Mouse (Mus musculus) neural tube, embryonic 11.5 days (tissue): ENCODE results near the gene Rbms3. TPM values are rescaled to one million over a fixed set of nuclear protein-coding genes. Genes with fewer than 3 reads are reported as not detected.

Experiments used
- ATAC-seq: fragments of 200-750 bp; cut with Nextera tagmentation; 2 replicates; pipeline ENCODE4 v1.8.0; 2017; ENCODE audit warnings: moderate number of reproducible peaks, mild to moderate bottlenecking, moderate TSS enrichment, moderate library complexity; ENCODE audit not compliant: insufficient read depth, low FRiP score, low TSS enrichment
- DNase-seq: peaks from one replicate; pipeline ENCODE4 v3.0.0-alpha.2; 2015; ENCODE audit warnings: low spot score
- H3K27ac ChIP-seq: fragments of 300-500 bp; sonication (generic); 2 replicates; pipeline ENCODE4 v1.5.1; 2014; ENCODE audit warnings: low read depth, mild to moderate bottlenecking, low read length
- H3K27me3 ChIP-seq: fragments of 300-500 bp; sonication (generic); 2 replicates; pipeline ENCODE4 v1.6.1; 2014; ENCODE audit warnings: mild to moderate bottlenecking, low read length, mixed read lengths; ENCODE audit not compliant: control insufficient read depth, insufficient read depth
- H3K36me3 ChIP-seq: fragments of 300-500 bp; sonication (generic); 2 replicates; pipeline ENCODE4 v1.6.1; 2014; ENCODE audit warnings: mild to moderate bottlenecking, low read length, moderate library complexity, mixed read lengths; ENCODE audit not compliant: control insufficient read depth, insufficient read depth
- H3K4me1 ChIP-seq: fragments of 300-500 bp; sonication (generic); 2 replicates; pipeline ENCODE4 v1.6.1; 2014; ENCODE audit warnings: low read length, mixed read lengths; ENCODE audit not compliant: control insufficient read depth, insufficient read depth
- H3K4me2 ChIP-seq: fragments of 300-500 bp; sonication (generic); 2 replicates; pipeline ENCODE4 v1.6.1; 2014; ENCODE audit warnings: low read depth, mild to moderate bottlenecking, moderate library complexity
- H3K4me3 ChIP-seq: fragments of 300-500 bp; sonication (generic); 2 replicates; pipeline ENCODE4 v1.5.1; 2014; ENCODE audit warnings: low read depth, low read length
- H3K9ac ChIP-seq: fragments of 300-500 bp; sonication (generic); 2 replicates; pipeline ENCODE4 v1.6.1; 2014; ENCODE audit warnings: mild to moderate bottlenecking, low read length
- H3K9me3 ChIP-seq: fragments of 300-500 bp; sonication (generic); 2 replicates; pipeline ENCODE4 v1.6.1; 2016; ENCODE audit warnings: low read length; ENCODE audit not compliant: control insufficient read depth
- WGBS: fragments of 180-500 bp; shearing (Covaris S2); extraction: QIAGEN DNeasy Blood & Tissue Kit; methylation state at CpG from one replicate; pipeline ENCODE4 v1.1.7; 2014; 5-methylcytosine and 5-hydroxymethylcytosine counted together
- polyA plus RNA-seq: library from polyadenylated mRNA; unstranded; fragments of >200 nt; fragmentation: Nextera tagmentation; extraction: Ambion mirVana; gene quantifications from 2 replicates; pipeline ENCODE4 v1.2.1, GENCODE M21; 2014

The Rbms3 gene
- polyA plus RNA-seq, 1 experiment from 2014 or later = 60.1 TPM

- Histone ChIP-seq H3K9me3 (no peaks in the 10 kb centered on the region), H3K4me1 (peaks cover 5% of the 10 kb centered on the region; the same call in 1 of the 2 replicates), H3K27ac (no peak overlapping the region), H3K36me3 (no peaks in the 10 kb centered on the region), H3K9ac (no peak overlapping the region), H3K4me2 (no peak overlapping the region), H3K4me3 (no peak overlapping the region), H3K27me3 (no peaks in the 10 kb centered on the region)
- 38% methylated on average over 5 of the region's 5 CpGs for WGBS
- DNase-seq (no peak), ATAC-seq (no peak)
Observed at GRCm38 (mm10) chr9:117247311-117247980, 382.3 kb downstream of the Rbms3 start.

GRCm38 (mm10) chr9:117246173-117246572 is 383.5 kb downstream of the Rbms3 start:
- ATAC-seq (no peak), DNase-seq (no peak)

GRCm38 (mm10) chr9:117243365-117243764 is 386.3 kb downstream of the Rbms3 start:
- Histone ChIP-seq H3K4me2 (no peak overlapping the region), H3K4me3 (no peak overlapping the region), H3K9ac (no peak overlapping the region), H3K27ac (no peak overlapping the region), H3K27me3 (no peaks in the 10 kb centered on the region), H3K9me3 (no peaks in the 10 kb centered on the region), H3K36me3 (no peaks in the 10 kb centered on the region), H3K4me1 (0 out of 2 replicates have a peak, but pooled peaks cover 5% of the 10 kb centered on the region)
- WGBS = 93% methylated on average over 7 of the region's 7 CpGs
- DNase-seq (no peak), ATAC-seq (no peak)

More at GRCm38 (mm10) chr9:117246173-117246572, 383.5 kb downstream of the Rbms3 start:
- no peaks in the 10 kb centered on the region for H3K9me3 ChIP-seq
- H3K4me2 ChIP-seq = no peak overlapping the region
- no peaks in the 10 kb centered on the region for H3K27me3 ChIP-seq
- H3K27ac ChIP-seq = no peak overlapping the region
- 75% methylated on average over 12 of the region's 12 CpGs for WGBS
- no peaks in the 10 kb centered on the region for H3K36me3 ChIP-seq
- no peak overlapping the region for H3K4me3 ChIP-seq
- H3K4me1 ChIP-seq = peaks cover 5% of the 10 kb centered on the region; the same call in 1 of the 2 replicates
- no peak overlapping the region for H3K9ac ChIP-seq

GRCm38 (mm10) chr9:117234726-117235075 is 395.0 kb downstream of the Rbms3 start:
- WGBS = 89% methylated on average over 6 of the region's 6 CpGs
- no peak overlapping the region for H3K27ac ChIP-seq

GRCm38 (mm10) chr9:117234065-117234725 is 395.5 kb downstream of the Rbms3 start:
- H3K9me3 ChIP-seq = no peaks in the 10 kb centered on the region
- H3K4me1 ChIP-seq = no peaks in the 10 kb centered on the region
- WGBS = 94% methylated on average over 5 of the region's 5 CpGs
- no peaks in the 10 kb centered on the region for H3K36me3 ChIP-seq
- H3K27ac ChIP-seq = no peak overlapping the region
- no peak for DNase-seq
- ATAC-seq = no peak
- H3K4me3 ChIP-seq = no peak overlapping the region
- H3K4me2 ChIP-seq = no peak overlapping the region
- H3K9ac ChIP-seq = no peak overlapping the region
- no peaks in the 10 kb centered on the region for H3K27me3 ChIP-seq

More at GRCm38 (mm10) chr9:117234726-117235075, 395.0 kb downstream of the Rbms3 start:
- Histone ChIP-seq H3K36me3 (no peaks in the 10 kb centered on the region), H3K4me3 (no peak overlapping the region), H3K27me3 (no peaks in the 10 kb centered on the region), H3K4me1 (no peaks in the 10 kb centered on the region), H3K9me3 (no peaks in the 10 kb centered on the region), H3K4me2 (no peak overlapping the region), H3K9ac (no peak overlapping the region)
- ATAC-seq = no peak
- no peak for DNase-seq

GRCm38 (mm10) chr9:117222741-117223140 is 407.0 kb downstream of the Rbms3 start:
- WGBS = 84% methylated on average over 8 of the region's 8 CpGs
- H3K4me3 ChIP-seq = no peak overlapping the region
- no peak overlapping the region for H3K9ac ChIP-seq
- no peaks in the 10 kb centered on the region for H3K27me3 ChIP-seq
- no peak overlapping the region for H3K27ac ChIP-seq
- ATAC-seq (no peak), DNase-seq (no peak)
- 0 out of 2 replicates have a peak, but pooled peaks cover 2% of the 10 kb centered on the region for H3K4me1 ChIP-seq
- H3K9me3 ChIP-seq = no peaks in the 10 kb centered on the region
- no peak overlapping the region for H3K4me2 ChIP-seq
- H3K36me3 ChIP-seq = no peaks in the 10 kb centered on the region

GRCm38 (mm10) chr9:117221481-117221880 is 408.2 kb downstream of the Rbms3 start:
- Histone ChIP-seq H3K27me3 (no peaks in the 10 kb centered on the region), H3K4me3 (no peak overlapping the region), H3K4me1 (0 out of 2 replicates have a peak, but pooled peaks cover 5% of the 10 kb centered on the region), H3K9me3 (no peaks in the 10 kb centered on the region), H3K4me2 (no peak overlapping the region), H3K36me3 (no peaks in the 10 kb centered on the region), H3K9ac (no peak overlapping the region), H3K27ac (no peak overlapping the region)
- 75% methylated on average over 4 of the region's 4 CpGs for WGBS
- DNase-seq (no peak), ATAC-seq (no peak)

GRCm38 (mm10) chr9:117216026-117216755 is 413.5 kb downstream of the Rbms3 start:
- 84% methylated on average over 9 of the region's 9 CpGs for WGBS

More at GRCm38 (mm10) chr9:117216026-117216755, 413.5 kb downstream of the Rbms3 start:
- ATAC-seq (no peak), DNase-seq (no peak)
- H3K27me3 ChIP-seq = no peaks in the 10 kb centered on the region
- H3K36me3 ChIP-seq = no peaks in the 10 kb centered on the region
- H3K27ac ChIP-seq = no peak overlapping the region
- H3K4me2 ChIP-seq = no peak overlapping the region
- no peak overlapping the region for H3K9ac ChIP-seq
- peaks cover 10% of the 10 kb centered on the region; the same call in 1 of the 2 replicates for H3K4me1 ChIP-seq
- no peak overlapping the region for H3K4me3 ChIP-seq
- no peaks in the 10 kb centered on the region for H3K9me3 ChIP-seq
